Mouse (Mus musculus) retina, postnatal 1 day (tissue): ENCODE results near the gene Lmna.

ENCODE experiments used
- DNase-seq: peaks from one replicate; pipeline ENCODE4 v3.0.0-alpha.2; 2012

Lmna gene

DNA sequence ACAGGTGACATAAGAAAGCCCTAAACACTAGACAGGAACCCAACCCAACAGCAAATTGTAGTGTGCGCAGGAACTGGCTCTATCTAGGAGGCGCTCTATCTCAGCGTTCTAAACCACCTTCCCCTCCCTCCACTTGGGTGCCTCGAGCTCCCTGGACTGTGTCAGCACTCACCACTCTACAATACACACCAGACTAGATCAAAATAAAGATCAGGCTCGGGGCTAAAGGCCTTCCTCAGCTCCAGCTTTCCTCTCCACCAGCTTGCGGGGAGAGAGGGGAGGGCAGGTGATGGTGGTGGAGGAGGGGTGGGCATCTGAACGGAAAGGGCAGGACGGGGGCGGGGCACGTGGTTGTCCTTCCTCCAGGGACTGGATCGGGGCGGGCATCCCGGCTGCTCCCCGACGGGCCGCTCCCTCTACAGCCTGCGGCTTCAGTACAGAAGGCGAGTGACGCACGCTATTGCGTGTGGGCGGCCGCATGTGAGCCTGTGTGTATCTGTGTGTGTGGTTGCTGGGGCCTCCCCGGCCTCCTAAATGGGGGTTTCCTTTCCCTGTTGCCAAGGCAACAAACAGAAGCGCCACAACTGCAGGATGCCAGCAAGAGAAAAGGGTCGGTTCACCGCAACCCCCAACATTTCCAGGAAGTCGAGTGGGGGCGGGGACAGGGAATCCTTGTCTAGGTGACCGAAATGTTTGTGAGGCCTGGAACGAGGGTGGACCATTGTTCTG is at the start of gene Lmna:
Gene Lmna, minus strand, starts transcription at position 265 of the 729 bp plus-strand sequence.
- peak; percentile 95 for DNase-seq

DNA sequence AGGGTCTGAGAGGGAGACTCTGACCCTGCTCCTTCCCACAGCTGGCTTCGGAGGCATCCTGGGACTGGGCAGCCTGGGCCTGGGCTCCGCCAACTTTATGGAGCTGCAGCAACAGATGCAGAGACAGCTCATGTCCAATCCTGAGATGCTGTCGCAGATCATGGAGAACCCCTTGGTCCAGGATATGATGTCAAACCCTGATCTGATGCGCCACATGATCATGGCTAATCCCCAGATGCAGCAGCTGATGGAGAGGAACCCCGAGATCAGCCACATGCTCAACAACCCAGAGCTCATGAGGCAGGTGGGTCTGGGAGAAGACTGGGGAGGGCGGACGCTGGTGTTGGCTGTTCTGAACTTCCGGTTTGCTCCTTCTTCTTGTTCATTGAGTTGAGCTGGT is 46.9 kb upstream of the Lmna start:
- DNase-seq, result no peak

DNA sequence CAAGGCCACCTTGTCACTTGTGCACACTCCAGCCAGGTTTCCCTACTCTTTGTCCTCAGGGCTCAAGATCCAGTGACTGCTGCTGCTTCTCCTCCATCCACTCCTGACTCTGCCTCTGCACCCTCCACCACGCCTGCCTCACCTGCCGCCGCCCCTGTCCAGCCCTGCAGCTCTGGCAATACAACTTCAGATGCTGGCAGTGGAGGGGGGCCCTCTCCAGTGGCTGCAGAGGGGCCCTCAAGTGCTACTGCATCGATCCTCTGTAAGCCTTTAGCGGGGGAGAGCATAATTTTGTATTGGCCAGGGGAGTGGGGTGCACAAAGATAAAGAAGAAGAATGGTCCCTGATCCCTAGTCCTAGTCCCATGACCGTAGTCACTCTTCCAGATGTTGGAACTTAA is 46.0 kb upstream of the Lmna start:
- no peak for DNase-seq

DNA sequence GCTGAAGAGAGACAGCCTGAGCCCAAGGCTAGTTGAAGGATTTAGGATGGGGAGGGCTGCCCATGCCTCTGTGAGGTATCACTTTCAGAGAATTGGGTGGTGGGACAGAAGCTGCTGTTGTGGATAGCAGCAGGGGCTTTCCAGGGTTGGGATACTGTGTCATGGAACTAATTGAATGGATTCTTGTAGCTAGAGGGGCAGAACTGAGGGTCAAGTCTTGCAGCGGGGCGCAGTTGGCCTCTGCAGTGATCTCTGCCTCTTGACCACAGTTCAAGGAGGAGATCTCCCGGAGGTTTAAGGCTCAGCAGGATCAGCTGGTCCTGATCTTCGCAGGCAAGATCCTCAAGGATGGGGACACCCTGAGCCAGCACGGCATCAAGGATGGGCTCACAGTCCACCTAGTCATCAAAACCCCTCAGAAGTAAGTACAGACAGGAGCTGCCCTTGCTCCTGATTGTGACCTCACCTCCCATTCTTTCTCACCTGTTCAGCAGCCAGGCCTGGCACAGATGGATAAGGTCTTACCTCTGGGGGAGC is 45.4 kb upstream of the Lmna start:
- DNase-seq, result no peak

DNA sequence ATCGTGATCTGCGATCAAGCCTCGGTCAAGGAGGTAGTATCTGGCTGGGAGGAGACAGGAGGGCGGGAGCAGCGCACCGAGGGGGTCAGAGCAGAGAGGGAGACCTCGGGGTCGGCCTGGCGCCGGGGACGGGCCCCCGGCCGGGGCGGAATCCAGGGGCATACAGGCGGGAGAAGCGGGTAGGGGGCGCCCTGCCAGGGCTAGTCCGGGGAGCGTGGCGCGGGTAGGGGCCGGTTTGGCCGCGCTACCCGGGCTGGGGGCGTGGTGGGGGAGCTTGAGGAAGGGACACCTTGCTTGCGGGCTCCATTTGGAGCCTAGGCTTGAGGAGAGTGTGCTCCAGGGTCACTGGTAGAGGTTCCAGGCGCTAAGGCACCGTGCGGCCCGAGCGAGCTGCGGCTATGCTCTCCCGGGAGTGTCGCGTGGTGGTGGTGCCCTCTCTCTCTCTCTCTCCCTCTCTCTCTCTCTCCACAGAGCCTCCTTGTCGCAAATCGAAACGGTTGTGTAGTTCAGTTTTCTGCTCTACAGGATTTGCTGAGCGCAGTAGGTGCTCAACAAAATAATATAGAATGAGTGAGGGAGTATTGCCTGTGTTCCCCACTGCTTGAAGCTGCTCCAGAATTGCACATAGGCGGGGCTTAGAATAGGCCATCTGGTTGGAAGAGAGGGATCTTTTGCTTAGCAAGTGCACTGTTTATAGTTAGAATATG is 44.3 kb upstream of the Lmna start:
- peak; percentile 66 for DNase-seq

DNA sequence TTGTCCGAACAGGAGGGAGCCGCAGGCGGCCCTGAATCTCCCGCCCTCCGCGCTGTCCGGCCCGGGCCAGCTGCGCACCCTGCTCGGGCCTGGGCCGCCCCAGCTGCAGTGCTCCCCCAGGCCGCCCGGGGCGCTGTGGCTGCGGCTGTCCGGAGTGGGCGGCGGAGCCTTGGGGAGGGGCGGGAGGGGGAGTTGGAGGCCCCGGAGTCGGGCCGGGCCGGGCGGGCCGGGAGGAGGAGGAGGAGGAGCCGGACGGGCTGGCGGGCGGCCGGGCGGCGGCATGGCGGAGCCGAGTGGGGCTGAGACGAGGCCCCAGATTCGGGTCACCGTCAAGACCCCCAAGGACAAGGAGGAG is 43.7 kb upstream of the Lmna start, which contains the start of gene Ubqln4:
Gene Ubqln4, plus strand, starts transcription at position 234 of the 355 bp plus-strand sequence.
- DNase-seq, result peak; percentile 95

DNA sequence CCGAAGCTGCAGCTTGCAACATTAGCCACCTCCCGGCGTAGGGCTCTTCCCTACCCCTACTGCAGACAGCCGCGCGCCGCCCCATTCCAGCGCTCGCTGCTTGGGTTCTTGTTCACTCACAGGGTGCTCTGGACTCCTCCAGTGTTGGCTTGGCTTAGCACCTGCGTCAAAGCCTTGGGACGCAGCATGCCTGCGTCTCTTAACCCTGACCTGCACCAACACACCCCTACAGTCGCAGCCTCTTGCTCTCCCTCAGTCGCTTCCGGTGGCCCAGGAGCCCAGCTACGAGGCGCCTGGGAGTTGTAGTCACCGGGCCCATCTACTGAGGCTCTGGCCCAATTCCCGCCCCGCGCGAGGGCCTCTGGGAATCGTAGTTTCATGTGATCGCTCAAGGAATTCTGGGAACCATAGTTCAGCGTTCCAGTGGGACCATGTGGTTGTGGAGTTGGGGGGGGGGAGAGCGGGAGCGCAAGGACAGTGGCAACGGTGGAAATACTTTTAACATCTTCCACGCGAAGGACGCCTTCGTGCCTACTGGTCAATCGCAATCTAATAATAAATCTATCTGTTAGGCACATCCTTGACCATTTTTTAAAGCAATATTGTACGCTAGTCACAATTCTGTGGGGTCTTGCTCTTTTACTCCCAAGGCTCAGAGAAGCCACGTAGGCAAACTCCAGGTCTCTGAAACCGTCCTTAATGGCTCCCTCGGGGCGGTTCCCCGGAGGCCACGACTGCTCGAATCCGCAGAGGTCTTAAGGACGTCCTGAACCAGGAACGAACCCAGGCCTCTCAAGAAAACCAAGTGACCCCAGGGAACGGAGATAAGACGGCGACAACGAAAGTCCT is 43.1 kb upstream of the Lmna start, which contains the start of gene Lamtor2:
Gene Lamtor2, minus strand, starts transcription at position 399 of the 849 bp plus-strand sequence.
- peak; percentile 99 for DNase-seq

DNA sequence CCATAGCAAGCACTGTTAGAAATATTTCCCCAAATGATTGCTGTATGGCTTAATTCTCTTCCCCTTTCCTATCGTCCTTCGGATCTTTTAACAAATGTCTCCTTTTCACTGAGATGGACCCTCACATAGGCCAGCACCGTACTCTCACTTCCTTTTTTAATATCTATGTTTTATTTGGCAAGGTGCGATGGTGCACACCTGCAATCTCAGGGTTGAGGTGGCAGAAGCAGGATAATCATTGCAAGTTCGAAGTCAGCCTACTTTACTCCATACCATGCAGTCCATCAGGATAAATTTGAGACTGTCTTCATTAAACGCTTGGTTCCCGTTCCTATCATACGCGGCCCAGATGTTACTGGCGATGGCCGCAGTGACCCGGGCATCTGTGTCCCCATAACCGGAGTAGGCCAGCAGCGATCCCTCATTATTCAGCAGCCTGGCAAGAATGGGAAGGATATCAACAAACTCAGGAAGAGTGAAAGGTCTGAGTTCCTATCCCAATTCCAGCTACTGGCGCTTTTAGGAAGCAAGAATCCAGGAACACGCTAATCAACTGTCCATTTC is 42.4 kb upstream of the Lmna start:
- no peak for DNase-seq

DNA sequence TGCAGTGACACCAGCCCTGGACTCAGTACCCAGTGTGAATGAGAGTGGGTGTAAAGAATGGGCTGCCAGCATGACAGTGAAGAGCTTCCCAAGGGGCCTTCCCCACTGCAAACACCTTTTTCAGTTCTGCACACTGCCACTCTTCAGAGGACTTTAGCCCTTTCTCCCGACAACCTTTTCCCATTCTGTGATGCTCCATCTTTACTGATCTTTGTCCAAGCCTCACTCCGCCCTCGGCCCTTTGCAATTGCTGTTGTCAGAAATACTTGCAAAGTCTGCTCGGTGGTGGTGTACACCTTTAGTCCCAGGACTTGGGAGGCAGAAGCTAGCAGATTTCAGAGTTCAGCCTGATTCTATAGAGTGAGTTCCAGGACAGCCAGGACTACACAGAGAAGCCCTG is 41.8 kb upstream of the Lmna start:
- DNase-seq, result no peak

DNA sequence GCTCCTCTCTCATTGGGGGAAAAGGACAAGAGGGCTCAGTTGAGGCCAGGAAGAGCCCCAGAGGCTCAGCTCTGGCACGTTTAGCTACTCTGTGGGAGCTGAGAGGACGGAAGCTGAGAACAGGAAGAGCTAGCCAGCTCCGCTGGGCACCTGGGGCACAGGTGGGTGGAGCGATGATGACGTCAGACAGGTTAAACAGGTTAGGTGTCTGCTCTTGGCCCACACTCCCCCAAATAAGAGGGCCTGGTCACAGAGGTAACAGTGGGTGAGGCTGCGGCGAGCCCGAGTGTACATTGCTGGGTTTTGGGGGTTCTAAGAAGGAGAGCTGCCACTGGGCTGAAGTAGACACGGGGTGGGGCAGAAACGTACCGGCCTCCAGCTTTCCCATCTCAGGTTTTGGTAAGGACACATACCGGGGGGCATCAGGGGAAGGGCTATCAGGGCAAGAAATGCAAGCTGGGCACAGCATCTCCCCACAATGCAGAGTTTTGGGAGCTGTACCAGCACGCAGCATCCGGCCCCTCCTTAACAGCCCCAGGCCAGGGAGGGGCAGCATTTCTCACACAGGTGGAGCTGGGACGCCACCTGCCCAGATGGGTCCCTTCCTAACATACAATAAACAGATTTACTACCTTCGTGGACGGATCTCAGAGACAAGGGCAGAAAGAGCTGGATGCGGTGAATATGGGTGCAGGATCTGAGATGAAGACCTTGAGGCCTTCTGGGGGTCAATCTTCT is 38.6 kb upstream of the Lmna start, which contains the start of gene Rab25:
Gene Rab25, minus strand, starts transcription at position 121 of the 738 bp plus-strand sequence.
- DNase-seq, result no peak

DNA sequence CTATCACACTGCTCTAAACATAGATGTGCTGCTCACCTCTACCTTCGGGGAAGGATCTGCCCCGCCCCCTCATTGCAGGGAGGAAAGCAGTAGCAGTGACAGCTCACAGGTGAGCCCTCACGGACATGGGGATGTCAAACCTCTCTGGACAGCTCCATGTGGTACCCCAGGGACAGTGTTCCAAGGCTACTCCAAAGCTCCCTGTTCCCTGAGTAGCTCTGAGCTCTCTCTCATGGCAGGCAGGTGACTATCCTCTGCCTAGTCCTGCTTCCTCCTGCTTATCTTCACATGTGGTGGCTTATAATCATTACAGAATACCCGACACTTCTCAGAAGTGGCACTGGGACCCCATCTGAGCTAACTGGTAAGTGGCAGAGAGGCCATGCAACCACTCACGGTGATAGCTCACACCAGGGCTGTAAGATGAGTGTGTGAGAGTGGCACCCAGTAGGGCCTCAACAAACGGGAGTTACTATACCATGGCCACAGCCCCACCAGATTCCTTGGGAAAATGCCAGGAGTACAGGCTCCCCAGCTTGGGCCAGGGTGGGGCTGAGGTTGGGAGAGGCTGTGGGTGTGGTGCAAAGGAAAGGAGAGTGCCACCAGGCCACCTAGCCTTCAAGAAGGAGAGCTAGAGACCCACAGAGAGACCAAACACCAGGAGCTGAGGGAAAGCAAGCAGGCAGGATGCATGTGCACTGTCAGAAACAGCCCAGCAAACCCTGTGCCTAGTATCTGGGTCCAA is 37.1 kb upstream of the Lmna start:
- no peak for DNase-seq

DNA sequence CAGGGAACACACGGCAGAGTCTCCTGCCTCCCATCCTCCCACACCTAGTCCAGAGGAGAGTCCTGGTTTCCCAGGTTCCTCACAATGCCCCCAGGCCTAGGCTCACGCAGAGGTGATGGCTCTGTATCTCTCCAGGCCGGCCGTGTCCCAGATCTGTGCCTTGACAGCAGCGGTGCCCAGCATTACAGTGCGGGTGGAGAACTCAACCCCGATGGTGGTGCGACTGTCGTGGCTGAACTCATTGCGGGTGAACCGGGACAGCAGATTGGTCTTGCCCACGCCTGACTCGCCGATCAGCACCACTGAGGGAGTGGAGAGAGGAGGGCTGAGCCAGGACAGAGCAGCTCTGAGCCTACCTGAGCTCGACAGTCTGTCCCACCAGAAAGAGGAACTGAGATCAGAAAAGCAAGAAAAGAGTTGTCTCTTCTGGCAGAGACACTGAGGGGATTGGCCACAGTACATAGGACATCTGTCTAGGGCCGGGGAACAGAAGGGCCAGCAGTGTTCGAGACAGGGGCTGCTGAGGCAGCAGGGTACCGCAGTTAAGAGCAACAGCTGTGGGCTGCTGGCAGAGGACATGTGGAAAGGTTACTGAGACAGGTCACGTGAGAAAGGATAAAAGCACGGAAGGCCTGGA is 35.3 kb upstream of the Lmna start:
- no peak for DNase-seq

DNA sequence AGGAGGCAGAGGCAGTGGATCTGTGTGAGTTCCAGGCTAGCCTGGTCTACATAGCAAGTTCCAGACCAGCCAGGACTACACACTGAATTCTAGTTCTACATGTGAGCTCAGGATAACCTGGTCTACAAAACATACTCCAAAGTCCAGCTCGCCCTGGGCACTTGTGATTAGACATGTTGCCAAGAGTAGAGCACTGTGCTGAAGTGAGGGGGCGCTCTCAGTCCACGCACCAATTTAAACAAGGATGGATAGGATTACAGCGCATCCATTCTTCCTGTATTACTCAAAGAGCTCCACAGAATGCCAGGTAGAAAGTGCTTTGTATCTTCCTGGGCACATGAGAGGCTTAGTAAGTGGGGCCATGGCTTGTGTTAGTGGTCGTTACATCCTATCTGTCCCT is 34.8 kb upstream of the Lmna start:
- peak; percentile 66 for DNase-seq

DNA sequence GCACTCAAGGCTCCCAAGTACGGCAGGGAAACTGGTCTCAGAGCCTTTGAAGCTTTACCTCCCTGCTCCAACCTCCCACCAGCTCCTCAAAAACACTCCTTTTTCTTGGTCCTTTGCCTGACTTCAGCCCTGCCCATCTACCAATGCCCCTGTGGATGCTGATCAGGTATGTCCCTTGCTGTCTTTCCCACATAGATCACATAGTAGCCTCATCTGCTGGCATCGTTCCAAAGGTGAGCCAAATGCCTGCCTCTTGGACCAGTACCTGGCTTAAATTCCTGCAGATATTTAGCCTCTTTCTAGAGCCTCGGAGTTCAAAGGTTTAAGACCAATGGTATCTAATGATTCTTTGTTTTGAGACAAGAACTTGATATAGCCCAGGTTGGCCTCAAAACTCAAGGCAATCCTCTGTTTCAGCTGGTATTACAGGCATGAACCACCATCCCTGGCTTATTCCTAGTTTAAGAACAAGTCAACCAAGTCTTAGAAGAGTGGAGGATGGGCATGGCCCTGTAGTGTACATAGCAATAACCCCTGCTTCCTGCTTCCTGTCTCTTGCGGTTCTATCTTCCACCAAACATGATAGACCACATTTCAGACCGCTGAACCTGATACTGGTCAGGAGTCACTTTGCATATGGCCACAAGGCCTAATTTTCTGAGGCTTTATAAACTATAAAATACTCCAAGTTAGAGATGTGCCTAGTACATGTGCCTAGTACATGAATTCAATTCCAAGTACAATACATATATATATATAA is 34.1 kb upstream of the Lmna start:
- no peak for DNase-seq

DNA sequence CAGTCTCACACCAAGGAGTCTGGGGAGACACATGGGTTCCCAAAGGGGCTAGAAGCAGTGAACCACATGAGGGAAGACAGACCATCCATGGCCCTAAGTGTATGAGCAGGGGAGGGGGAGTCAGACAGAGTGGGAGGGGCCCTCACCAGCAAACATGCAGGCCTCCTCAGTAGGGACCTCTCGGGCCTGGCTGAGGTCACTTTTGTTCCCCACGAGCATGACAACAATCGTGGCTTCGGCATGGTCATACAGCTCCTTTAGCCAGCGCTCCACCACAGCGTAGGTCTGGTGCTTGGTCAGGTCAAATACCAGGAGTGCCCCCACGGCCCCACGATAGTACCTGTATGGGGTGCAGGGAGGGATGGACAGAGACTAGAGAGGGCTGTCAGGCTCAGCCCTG is 33.4 kb upstream of the Lmna start:
- no peak for DNase-seq

DNA sequence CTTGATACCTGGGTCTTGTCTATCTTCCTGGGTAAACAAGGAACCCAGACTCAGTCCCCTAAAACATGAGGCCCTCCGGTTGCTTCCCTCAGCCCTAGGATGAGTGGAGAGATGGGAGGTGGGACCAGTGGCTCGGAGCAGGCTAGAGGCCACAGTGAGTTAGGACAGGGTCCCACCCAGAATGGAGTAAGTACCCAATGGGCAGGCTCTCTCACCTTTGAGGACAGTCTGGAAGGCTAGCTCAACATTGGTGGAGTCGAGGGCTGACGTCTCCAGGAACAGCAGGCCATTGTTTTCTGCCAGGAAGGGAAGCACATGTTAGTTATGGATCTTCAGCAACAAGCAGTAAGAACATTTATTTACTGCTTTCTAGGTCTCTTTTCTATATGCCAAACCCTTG is 32.7 kb upstream of the Lmna start:
- DNase-seq, result no peak

DNA sequence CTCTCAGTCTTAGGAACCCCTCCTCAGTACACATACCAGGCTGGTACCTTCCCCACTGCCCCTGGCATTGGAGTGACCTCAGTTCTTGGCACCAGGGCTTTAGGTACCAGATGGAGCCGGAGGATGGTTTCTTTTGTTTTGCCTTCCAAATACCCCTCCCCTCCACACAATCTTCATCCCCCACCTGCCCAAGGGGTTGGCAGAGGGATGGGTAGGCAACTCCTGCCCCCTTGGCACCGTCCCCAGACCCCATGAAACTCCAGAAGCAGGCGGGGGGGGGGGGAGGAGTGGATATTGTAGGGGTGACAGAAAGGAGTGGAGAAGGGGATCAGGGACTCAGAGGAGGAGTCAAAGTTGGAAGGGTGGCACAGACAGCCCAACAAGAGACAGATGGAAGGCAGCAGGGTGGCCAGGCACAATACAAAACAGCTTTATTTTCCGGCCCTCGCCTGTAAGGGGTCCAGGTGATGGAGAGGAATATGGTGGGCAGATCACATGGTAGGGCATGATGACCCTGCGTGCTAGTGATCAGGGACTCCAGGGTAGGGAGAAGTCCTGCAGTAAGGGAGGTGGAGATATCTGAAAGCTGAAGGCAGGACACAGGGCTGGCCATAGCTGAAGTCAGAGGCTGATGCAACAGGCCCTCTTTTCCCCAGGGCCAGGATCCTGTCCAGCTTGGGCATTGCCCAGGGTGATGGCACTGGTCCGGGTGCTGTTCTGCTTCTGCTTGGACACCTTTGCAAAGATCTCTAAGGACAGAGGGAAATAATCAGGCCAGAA is 32.1 kb upstream of the Lmna start:
- DNase-seq, result no peak

DNA sequence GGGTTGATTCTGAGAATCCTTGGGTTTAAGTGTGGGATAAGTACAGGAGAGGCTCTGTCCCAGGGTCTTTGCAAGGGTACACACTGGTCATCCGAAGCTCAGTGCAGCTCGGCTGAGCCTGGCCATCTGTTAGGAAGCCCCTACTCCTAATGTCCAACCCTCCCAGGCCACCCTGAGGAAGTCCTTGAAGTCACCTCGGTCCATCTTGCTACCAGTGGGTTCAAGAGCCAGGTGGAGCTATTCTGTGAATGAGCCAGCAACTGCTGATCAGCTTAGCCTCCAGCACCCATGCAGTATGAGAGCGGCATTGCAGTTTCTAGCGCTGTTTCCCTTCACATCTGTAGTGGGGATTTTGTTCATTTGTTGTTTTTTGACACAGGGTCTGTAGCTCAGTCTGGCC is 30.3 kb upstream of the Lmna start:
- DNase-seq, result no peak

DNA sequence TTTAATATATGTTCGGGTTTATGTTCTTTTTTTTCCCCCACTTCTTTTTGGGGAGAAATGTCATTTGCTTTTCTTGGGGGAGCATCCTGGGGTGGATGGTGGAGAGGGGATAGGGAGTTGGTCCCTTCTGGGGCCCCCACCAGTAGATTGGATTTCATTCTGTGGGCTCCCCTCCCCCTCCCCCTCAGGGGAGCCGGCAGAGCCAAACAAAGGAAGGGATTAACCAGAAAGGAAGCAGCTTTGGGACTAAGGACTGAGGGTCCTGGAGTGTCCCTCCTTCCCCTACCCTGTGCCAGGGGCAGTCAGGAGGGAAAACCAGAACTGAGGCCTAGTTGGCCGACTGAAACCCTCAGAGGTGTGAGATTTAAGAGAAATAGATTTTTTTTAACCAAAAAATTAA is 29.6 kb upstream of the Lmna start:
- DNase-seq, result peak; percentile 73
